Mouse (Mus musculus): Measurements from ENCODE around the gene Exoc7.

Gene Exoc7

GRCm38 (mm10) chr11:116245616-116246015 is 61.4 kb downstream of the Exoc7 start:
- DNase-seq (ENCODE audit: low read depth, low spot score), result no peak

GRCm38 (mm10) chr11:116244580-116244979 is 62.5 kb downstream of the Exoc7 start:
- DNase-seq (ENCODE audit: low read depth, low spot score), result no peak

GRCm38 (mm10) chr11:116241744-116242235 is 65.2 kb downstream of the Exoc7 start:
- DNase-seq (ENCODE audit: low read depth, low spot score), result peak; percentile 66

GRCm38 (mm10) chr11:116239797-116240196 is 67.2 kb downstream of the Exoc7 start:
- no peak for DNase-seq (ENCODE audit: low read depth, low spot score)
